Mouse (Mus musculus) cerebellum, postnatal 36 days (tissue): ENCODE results near the gene Bpifb9a.
"Not testable (repeated sequence)": the region's sequence is repeated elsewhere in the genome, so short reads cannot be mapped to it uniquely, and the experiment has no call there.

Source experiments
- DNase-seq, 2 experiments: peaks; one replicate each; pipeline ENCODE4 v3.0.0; 2021 to 2022; ENCODE audit warnings: mixed read lengths in 2 of 2

Gene Bpifb9a

DNA sequence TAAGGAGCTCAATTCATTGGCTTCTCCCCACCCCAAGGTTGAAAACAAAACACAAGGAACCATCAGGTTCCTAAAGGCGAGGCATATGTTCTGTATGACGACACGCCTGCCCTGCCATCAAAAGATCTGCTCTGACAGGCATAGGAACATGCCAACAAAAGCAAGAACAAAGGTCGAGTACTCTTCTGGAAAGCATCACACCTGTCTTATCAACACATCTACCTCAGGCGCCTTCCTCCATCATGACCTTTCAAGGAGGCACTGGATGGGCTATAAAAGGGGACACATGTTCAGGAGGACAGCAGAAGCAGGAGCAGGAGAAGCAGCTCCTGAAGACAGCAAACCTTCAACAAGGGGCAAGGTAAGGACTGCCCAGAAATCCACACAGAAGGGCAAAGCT is at the start of gene Bpifb9a:
Gene Bpifb9a (plus strand): TSS at position 301 of the 400 bp plus-strand sequence.
- DNase-seq: not testable (repeated sequence)

DNA sequence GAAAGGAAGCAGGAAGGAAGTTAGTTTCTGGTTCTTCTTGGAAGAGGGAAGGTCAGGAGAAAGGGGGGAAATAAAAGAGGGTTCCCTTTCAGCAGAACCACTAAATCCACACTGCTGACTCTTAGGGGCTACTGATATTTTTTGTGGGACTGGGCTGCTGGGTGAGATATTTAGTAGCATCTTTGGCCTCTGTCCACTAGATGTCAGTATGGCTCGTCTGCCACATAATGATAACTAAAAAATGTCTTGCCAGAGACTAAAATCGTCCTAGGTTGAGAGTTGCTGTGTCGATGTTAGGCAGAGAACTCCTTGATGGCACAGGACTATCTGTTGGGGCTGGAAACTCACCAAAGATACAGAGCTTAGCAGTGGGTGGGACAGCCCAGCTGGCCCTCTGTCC is 48.5 kb upstream of the Bpifb9a start:
- DNase-seq: peak in 1 of 2 experiments; percentile 14

DNA sequence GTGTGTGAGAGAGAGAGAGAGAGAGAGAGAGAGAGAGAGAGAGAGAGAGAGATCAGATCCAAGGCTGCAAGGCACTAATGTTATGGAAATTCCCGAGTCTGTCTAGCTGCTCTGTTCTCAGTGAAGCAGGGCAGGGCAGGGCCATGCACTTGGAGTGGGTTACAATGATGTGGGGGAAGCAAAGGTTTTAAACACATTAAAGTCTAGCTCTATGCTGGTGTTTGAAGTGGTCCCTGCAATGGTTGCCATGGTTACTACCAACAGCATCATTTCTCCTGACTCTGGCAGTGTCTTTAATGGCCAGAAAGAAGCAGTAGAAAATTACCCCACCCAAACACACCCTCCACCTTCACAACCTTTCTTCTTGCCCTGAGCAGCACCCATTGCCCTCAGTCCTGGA is 46.5 kb upstream of the Bpifb9a start:
- no peak for DNase-seq

DNA sequence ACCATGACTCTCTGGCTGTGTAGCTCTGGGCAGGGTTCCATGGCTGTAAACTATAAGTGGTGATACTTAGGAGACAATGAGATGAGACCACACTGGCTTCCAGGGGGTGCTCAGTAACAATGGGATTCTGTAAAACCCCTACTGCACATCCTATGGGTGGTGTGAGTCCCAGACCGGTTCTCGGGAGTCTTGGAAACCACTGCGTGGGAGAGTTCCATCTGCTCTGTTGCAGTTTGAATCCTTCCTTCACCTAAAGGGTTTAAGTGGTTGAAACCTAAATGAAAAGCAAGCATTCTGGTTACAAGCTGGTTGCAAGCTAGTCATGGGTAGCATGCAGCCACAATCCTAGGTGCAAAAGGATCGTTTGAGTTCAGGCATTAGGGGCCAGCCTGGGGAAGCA is 45.8 kb upstream of the Bpifb9a start:
- DNase-seq: no peak

DNA sequence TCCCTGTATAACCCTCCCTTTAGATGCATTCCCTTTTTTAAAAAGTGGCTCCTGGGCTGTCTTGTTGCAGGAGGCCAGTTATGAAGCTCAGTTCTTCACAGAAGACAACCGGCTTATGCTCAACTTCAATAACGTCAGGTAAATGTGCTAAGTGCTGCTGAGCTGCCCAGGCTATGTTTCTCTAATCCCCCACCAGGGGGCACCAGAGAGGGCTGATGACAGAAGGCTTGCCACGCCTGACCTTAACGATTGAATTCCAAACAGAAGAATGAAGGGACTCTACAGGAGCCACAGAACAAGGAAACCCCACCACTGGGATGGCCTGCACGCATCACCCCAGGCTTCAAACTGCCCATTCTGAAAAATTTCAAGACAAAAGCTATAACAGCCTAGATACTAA is 42.5 kb upstream of the Bpifb9a start:
- peak; percentile 76 to 78 for DNase-seq

DNA sequence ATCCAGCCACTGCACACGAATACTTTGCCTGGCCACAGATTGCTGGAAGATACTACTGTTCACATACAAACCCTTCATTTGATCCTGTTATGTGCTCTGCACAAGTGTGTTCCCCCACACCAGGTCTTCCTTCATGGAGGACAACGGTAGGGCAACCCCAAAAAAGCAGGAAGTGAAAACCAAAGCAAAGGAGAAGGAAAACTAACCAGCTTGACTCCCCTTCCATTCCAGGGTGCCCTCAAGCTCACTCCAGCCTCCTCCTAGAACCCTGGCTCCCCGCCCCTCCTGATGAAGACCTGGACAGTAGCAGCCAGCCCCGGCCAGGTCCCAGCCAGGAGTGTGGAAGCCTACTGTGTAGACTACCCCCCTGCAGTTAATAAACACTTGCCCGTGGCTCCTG is 37.7 kb upstream of the Bpifb9a start:
- DNase-seq: no peak

DNA sequence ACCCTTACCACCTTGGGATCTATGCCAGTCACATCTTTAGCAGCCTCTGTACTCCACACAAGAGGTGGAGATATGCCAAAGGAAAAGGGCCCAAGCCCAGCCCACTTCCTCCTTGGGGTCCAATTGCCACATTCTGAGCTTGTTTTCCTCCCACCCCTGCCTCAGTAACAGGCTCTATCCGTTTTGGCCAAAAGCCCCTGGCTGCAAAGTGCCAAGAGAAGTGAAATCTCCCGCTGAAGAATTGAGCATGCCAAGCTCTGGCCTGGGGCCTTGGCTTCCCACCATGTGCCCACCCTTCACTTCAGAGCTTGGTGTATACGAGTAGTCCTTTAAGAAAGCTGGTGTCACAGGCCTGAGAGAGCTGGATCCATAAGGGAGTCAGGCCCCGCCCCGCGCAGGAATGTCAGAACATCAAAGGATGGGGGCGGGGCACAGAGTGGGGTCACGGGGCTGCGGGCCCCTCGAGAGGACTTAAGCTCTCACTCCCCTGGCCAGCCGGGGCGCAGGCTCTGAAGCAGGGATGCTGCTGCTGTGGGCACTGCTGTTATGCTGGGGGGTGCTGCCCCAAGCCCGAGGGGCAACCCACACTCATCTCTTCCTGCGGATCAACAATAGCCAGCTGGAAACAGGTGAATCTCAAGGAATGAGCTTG is 34.3 kb upstream of the Bpifb9a start, which contains the start of gene Bpifb5:
Gene Bpifb5 (plus strand): TSS at position 478 of the 652 bp plus-strand sequence.
- DNase-seq: no peak

DNA sequence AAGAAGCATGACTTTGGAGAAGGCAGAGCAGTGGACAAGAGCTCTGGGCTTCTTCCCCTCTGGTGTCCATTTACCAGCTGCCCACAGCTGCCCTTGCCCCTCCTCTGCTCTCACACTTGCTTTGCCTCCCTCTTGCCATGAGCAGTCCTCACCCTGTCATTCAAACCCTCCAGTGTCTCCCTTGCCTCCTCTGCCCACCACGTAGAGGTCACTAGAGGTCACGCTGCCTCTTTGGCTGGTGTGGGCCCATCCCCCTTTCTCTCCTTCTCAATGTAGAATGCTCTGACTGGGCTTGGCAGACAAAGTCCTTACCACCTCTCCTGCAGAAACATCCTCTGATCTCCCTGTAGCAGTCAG is 33.8 kb upstream of the Bpifb9a start:
- no peak for DNase-seq

DNA sequence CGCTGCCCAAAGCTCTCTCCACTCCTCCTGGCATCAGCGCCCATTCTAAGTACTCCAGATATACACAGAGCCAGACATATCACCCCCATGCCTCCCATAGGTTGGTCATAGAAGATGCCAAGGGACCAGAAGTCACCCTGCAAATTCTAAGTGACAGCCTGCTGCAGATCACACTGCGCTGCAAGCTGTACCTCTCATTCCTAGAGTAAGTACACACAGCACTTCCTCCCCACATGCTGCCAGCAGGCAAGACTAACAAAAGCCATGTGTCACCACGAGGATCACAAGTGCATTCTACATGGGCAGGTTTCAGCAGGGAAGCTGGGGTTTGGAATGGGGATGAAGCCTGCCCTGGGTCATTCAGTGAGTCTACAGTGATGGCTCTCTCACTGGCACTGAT is 30.7 kb upstream of the Bpifb9a start:
- DNase-seq: peak; percentile 10 to 22

DNA sequence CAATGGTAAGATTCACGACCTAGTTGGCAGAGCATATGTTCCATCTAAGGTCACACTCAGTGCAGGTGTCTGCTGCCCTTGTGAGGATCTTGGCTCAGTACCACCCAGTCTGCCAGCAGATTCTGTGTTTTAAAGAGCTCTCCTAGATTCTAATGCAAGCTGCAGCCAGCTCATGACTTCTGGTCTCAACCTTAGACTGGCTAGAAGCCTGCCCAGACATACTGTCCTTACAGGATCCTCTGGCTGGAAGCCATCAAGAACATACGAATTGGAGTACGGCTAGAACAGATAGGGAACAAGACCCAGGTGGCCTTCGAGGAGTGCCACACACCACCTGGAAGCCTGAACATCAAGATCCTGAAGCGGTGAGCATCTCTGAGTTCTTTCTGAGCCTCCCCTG is 29.8 kb upstream of the Bpifb9a start:
- DNase-seq: peak; percentile 10 to 34

DNA sequence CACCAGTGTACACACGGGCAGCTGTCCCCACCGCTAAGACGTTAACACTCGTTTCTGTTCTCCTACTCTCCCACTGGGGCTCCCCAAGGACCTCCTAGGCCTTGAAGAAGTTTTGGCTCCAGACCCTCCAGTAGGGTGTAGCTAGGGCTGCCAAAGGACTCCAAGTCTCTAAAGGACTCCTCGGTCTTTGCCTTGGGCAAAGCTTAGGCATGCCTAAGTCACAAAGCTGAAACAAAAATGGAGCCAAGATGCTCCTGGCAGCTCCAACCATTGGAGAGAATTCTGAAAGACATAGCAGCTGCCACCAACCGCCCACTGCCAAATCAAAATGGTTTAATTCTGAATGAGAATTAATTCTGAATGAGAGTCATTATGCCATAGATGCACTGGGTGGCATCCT is 24.2 kb upstream of the Bpifb9a start:
- DNase-seq: peak; percentile 19 to 29

DNA sequence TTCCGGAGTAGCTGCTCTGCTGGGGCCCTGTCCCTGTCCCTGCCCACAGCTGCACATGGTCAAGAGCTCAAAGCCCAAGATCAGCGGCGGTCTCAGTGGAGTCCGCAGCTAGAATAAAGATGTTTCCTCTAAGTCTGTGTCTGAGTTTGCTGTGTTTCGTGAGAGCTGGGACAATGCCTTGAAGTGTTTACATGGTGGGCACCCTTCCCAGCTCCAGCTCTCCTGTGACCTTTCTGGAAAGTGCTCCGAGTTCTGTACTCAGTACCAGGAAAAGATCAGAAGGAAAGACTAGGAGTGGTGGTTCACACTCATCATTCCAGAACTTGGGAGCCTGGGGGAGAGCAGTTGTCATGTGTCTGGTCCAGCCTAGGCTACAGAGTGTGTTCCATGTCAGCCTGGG is 16.9 kb upstream of the Bpifb9a start:
- no peak for DNase-seq

DNA sequence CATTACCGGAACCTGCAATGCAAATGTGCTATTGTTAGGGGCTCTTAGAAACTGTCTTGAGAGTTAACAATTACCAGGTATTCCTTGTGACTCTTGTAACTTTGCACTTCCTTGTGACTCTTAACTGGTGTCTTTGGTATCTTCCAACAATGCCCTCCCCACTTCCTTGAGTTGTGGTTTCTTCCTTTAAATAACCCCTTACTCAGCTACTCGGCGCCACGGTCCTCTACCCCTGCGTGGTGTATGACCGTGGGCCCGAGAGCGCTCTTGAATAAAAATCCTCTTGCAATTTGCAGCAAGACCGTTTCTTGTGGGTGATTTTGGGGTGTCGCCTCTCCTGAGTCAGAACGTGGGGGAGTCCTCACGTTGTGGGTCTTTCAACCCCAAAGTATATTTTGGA is 14.9 kb upstream of the Bpifb9a start:
- DNase-seq: not testable (repeated sequence)

DNA sequence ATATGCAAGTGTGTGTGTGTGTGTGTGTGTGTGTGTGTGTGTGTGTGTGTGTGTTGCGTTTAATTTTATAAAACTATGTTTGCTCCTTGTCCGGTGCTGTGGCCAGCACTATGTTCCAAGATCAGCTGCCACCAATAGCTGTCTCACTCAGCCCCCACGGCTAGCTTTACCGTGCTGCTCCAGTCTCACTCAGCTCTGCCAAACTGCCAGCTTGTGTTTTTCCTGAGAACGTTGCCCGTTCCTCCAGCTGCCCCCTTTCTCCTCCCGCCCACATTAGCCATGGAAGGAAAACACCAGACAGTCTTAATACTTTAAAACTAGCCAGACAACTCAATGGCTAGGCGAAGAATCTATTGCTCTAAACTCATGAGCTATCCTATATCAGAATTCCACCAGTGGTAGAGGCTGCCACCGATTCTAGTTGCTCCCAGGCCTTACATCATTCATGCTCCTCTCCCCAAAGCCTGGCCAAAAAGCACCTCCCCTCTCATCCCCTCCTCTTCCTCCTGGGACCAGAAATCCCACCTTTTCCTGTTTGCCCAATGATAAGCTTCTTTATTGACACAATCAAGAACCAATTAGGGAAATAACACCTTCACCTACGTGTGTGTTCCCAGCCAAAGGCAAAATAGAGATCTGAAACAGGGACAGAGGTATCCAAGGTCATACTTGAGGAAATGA is 14.2 kb upstream of the Bpifb9a start:
- DNase-seq: no peak

DNA sequence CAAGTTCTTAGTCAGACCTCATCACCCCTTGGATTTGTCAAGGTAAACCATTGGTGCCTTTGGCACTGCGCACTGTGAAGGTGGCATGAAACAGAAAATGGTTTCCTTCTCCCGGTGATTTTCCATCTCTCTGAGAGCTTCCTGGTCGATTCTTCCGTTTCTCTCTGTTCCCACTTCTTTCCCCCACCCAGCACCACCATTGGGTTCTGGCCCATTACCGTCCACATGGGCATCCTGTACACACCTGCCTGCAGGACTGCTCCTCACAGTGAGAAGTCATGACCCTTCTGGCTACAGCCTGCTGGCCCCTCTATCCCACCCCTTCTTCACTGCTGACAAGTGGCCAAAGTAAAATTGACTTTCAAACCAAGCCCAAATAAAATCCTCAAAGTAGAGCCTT is 12.3 kb upstream of the Bpifb9a start:
- DNase-seq: no peak

DNA sequence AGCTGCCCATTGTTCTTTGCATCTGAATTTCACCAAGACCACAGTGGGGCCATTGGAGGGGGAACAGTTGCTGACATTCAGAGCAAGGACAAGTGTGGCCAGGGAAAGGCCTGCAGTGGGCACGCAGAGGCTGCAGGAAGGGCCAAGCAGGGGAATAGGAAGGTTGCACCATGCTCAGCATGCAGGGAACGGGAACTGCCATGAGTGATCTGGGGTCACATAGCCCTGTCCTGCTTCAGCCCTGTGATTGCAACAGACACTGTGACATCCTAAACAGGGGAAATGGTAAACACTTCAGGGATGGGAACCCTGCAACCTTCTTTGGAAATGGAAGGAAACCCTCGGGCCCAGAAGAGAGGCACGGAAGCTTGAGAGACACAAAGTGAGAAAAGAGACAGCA is 2.4 kb upstream of the Bpifb9a start:
- DNase-seq: not testable (repeated sequence)

DNA sequence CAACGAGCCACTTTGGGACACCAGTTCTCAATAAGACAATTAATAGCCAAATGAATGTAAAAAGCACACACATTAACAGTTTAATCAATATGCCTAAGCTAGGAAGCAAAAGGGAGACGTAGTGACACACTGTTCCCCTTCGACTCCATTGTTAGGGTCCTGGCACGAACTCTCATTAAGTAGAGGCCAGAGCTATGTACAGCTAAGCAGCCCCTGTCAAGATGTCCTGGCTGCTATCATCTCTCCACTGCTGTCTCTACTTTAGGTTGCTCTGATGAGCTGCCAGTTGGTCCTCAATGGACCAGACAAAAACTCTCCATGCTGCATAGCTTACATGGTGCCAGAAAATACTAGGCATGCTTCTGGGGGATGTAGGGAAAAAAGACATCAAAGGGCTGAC is 1.9 kb upstream of the Bpifb9a start:
- no peak for DNase-seq

DNA sequence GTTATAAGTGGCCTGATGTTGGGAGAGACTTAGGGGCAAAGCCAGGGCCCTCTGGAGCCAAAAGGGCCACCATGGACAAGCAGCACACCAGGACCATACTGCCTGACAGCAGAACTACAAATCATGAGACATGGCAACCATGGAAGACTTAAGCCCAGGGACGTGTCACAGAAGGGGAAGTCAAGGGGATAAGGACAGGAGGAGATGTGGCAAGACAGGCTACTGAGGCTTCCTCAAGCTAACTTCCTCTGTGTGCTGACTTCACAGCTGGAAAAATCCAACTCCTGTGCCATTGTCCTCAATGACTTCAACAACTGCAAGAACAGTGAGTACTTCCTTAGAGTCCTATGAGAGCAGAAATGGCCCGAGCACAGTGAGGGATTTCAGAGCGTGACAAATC is 6.7 kb downstream of the Bpifb9a start:
- DNase-seq: not testable (repeated sequence)

DNA sequence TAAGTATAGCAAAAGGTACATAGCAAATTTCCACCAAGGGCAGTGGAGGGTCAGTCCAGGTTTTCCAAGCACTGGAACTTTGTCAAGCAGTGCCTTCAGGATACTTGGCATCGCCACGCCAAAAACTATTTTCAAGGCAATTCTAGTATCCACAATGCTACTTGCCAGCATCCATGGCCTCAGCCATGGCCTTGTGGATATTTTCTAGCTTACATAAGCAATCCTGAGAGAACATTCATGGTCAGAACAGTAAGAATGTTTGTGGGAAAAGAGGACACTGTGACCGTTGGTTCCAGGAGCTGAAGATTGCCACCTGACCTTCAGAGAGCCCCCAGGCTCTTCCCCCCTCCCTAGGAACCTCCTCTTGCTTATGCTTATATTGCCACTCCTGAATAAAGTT is 34.2 kb downstream of the Bpifb9a start:
- DNase-seq: not testable (repeated sequence)

DNA sequence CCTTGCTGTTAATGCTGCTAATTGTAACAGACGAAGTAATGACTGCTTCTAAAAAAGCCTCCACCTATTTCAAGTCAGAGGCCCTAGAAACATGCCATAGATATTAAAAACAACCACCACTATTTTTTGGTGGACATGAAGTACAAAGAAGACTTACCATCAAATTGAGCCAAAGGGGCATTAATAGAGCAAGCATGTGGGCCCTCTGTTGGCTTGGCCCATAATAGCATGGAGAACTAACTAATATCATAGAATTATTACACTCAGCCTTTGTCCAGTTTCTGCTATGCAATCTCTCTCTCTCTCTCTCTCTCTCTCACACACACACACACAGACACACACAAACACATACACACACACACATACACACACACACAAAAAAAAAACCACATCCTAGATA is 35.2 kb downstream of the Bpifb9a start:
- DNase-seq: no peak

DNA sequence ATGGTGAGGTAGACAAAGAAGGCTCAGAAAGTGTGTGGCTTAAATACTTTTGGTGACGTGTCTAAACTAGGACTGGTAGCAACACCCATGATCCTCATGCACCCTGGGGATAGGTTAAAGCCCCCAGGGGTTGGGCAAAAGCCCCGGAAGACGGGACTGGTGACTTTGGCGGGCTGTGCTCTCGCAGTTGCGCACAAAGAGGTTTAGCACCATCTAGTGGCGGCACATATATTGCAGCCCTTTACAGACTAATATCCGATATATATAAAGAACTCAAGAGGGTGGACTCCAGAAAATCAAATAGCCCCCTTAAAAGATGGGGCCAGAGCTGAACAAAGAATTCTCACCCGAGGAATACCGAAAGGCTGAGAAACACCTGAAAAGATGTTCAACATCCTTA is 37.1 kb downstream of the Bpifb9a start:
- peak; percentile 24 to 58 for DNase-seq

DNA sequence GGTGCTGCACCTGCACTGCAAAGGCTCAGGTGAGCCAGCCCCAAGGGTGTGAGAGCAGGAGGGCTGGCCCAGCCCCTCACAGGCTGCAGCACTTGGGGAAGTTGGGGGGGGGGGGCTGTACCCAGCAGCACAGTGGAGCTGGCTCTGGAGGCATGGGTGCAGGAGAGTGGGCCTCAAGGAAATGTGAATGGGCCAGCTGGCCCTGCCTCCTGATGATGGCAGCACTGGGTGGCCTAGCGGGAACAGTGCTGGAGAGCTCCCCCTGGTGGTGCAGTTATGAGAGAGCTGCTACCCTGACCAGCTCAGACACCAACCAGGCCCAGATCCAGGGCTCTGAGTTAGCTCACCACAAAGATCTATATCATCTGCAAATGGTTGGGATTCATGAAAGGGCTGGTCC is 42.8 kb downstream of the Bpifb9a start:
- DNase-seq: peak; percentile 36 to 54

DNA sequence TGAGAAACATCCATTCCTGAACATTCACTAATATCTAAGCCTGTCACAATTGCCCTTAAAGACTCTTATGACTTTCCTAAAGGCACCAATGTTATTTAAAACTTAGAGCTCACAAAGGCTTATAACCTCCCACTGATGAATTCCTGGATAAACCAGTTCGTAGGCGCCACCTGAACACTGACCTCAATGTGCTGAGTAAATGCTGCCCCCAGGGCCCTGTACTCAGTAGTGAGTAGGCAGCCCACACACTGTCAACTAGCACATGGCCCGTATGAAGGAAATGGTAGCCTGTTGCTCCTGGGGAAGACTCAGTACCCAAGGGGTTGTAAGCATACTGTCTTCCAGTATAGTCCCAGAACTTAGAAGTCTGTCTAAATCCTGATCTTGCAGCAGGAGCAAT is 44.1 kb downstream of the Bpifb9a start:
- no peak for DNase-seq

DNA sequence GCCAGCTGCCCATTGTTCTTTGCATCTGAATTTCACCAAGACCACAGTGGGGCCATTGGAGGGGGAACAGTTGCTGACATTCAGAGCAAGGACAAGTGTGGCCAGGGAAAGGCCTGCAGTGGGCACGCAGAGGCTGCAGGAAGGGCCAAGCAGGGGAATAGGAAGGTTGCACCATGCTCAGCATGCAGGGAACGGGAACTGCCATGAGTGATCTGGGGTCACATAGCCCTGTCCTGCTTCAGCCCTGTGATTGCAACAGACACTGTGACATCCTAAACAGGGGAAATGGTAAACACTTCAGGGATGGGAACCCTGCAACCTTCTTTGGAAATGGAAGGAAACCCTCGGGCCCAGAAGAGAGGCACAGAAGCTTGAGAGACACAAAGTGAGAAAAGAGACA is 47.0 kb downstream of the Bpifb9a start:
- DNase-seq: not testable (repeated sequence)

DNA sequence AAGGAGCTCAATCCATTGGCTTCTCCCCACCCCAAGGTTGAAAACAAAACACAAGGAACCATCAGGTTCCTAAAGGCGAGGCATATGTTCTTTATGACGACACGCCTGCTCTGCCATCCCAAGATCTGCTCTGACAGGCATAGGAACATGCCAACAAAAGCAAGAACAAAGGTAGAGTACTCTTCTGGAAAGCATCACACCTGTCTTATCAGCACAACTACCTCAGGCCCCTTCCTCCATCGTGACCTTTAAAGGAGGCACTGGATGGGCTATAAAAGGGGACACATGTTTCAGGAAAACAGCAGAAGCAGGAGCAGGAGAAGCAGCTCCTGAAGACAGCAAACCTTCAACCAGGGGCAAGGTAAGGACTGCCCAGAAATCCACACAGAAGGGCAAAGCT is 49.3 kb downstream of the Bpifb9a start, which contains the start of gene Bpifb9b:
Gene Bpifb9b (plus strand): TSS at position 301 of the 400 bp plus-strand sequence.
- not testable (repeated sequence) for DNase-seq
